Mouse (Mus musculus) cerebellum, adult 9-11 months (tissue): Measurements from ENCODE around the gene I0C0044D17Rik.

Experiments used
- DNase-seq: peaks from one replicate; pipeline ENCODE4 v3.0.0; 2022

The I0C0044D17Rik gene

DNA sequence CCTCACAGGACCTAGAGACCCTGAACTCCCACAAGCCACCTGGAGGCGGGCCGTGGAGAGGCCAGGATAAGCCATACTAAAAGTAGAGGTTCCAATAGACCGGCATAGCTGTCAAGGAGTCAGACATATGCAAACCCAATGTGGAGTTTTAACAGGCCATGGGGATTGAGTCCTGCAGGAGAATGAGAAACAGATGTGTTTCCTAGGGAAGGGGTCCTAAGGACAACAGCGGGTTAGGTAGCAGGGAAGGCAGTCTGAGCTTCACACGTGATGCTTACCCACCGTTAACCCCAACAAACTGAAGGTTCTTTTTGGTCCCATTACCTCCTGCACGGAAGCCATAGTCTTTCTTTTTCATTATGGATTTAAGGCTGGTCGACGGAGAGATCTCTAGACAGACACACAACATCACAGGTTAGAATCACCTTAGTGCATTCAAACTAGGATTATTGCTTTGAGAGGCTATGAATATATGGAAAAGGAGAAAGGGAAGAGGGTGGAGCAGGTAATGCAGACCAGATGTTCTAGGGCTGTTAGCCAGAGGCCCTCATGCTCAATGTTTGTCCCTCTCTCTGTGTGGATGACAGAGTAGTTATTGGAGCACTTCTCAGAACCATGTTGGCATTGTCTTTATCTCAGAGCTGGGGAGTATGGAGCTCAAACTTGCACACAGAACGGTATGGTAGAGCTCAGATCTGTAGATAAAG is 46.8 kb downstream of the I0C0044D17Rik start:
- no peak for DNase-seq

DNA sequence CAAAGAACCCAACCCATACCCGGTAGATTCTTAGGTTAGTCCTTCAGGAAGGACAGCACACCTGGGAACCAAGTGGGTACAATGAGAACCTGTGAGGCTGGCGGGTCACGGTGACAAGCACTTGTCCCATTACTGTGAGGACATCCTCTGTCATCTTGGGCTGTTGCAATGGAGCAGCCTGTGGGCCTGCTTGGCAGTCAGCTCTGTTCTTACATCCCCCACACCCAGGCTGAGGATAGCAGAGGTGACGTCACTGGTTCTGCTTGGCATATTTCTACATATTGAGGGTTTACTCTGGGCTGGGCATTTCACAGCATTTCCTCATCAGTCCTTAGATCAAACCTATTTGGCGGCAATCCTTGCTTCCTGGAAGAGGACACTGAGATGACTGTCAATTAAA is 49.9 kb downstream of the I0C0044D17Rik start:
- no peak for DNase-seq
